Mouse (Mus musculus) ES-Bruce4 (cell line): ENCODE results near the gene St3gal2. TPM values are rescaled to one million over a fixed set of nuclear protein-coding genes. Genes with fewer than 3 reads are reported as not detected.

Experiments
- polyA plus RNA-seq: library from polyadenylated mRNA; stranded (reverse); fragments of >200 nt; gene quantifications from 2 replicates; pipeline ENCODE4 v1.2.4, GENCODE M21; 2011; ENCODE audit warnings: low read depth; ENCODE audit not compliant: missing spikeins, insufficient read depth, insufficient read length

The St3gal2 gene
- polyA plus RNA-seq, 1 experiment: 7.1 TPM

Other genes with a start within 250 kb of the St3gal2 start
- gene Mtss1l, start 198.4 kb upstream of the St3gal2 start, polyA plus RNA-seq: 7.1 and 9.5 TPM in 2 replicates
- gene Il34, start 114.0 kb upstream of the St3gal2 start, polyA plus RNA-seq: 0.34 and 1.0 TPM in 2 replicates
- 48.2 and 50.7 TPM in 2 replicates for gene Cog4, start 73.3 kb upstream of the St3gal2 start, polyA plus RNA-seq
- gene Sf3b3, start 73.1 kb upstream of the St3gal2 start, polyA plus RNA-seq: 203 and 206 TPM in 2 replicates
- 14.8 and 16.7 TPM in 2 replicates for gene Fuk, start 17.4 kb upstream of the St3gal2 start, polyA plus RNA-seq
- gene Ddx19a, start 77.9 kb downstream of the St3gal2 start, polyA plus RNA-seq: 71.7 and 71.8 TPM in 2 replicates
- gene Ddx19b, start 111.8 kb downstream of the St3gal2 start, polyA plus RNA-seq: 23.5 and 24.8 TPM in 2 replicates
- gene Aars, start 113.2 kb downstream of the St3gal2 start, polyA plus RNA-seq: 146 and 153 TPM in 2 replicates
- not detected in 2 replicates for gene Exosc6, start 136.4 kb downstream of the St3gal2 start, polyA plus RNA-seq
- not detected in 2 replicates for gene Clec18a, start 172.5 kb downstream of the St3gal2 start, polyA plus RNA-seq
- 19.0 and 22.4 TPM in 2 replicates for gene Pdpr, start 174.7 kb downstream of the St3gal2 start, polyA plus RNA-seq